Mouse (Mus musculus) liver, embryonic 12.5 days (tissue): ENCODE measurements at regions not wholly inside any gene's neighbourhood (a gene's known extent, or its start where the extent isn't known, plus 50 kb on each side); places are given as distances from the start of the nearest gene placed in this dataset.

Experiments used
- ATAC-seq: fragments of 200-750 bp; cut with Nextera tagmentation; 2 replicates; pipeline ENCODE4 v1.8.0; 2017; ENCODE audit warnings: moderate number of reproducible peaks, mild to moderate bottlenecking, moderate library complexity
- H3K27ac ChIP-seq: fragments of 300-500 bp; sonication (generic); 2 replicates; pipeline ENCODE4 v1.5.1; 2016; ENCODE audit warnings: mild to moderate bottlenecking
- H3K27me3 ChIP-seq: fragments of 300-500 bp; sonication (generic); replicated peaks from 2 replicates; pipeline ENCODE4 v1.6.1; 2016; ENCODE audit warnings: mild to moderate bottlenecking, moderate library complexity
- H3K36me3 ChIP-seq: fragments of 300-500 bp; sonication (generic); 2 replicates; pipeline ENCODE4 v1.6.1; 2016; ENCODE audit warnings: mild to moderate bottlenecking, moderate library complexity
- H3K4me1 ChIP-seq: fragments of 300-500 bp; sonication (generic); 2 replicates; pipeline ENCODE4 v1.6.1; 2016
- H3K4me2 ChIP-seq: fragments of 300-500 bp; sonication (generic); 2 replicates; pipeline ENCODE4 v1.6.1; 2016; ENCODE audit warnings: mild to moderate bottlenecking, moderate library complexity
- H3K4me3 ChIP-seq: fragments of 300-500 bp; sonication (generic); 2 replicates; pipeline ENCODE4 v1.5.1; 2016; ENCODE audit warnings: mild to moderate bottlenecking, moderate library complexity
- H3K9ac ChIP-seq: fragments of 300-500 bp; sonication (generic); 2 replicates; pipeline ENCODE4 v1.6.1; 2016; ENCODE audit warnings: mild to moderate bottlenecking, moderate library complexity
- H3K9me3 ChIP-seq: fragments of 300-500 bp; sonication (generic); replicated peaks from 2 replicates; pipeline ENCODE4 v1.6.1; 2016; ENCODE audit warnings: mild to moderate bottlenecking, moderate library complexity
- WGBS: fragments of 180-500 bp; shearing (Covaris S2); methylation state at CpG from one replicate; pipeline ENCODE4 v1.1.7; 2016; ENCODE audit not compliant: insufficient replicate concordance; 5-methylcytosine and 5-hydroxymethylcytosine counted together

- 81% methylated on average over 4 of the region's 4 CpGs for WGBS
- Histone ChIP-seq H3K4me1 (peaks cover 6% of the 10 kb centered on the region; the same call in 1 of the 2 replicates), H3K4me3 (no peak overlapping the region), H3K9me3 (no peaks in the 10 kb centered on the region), H3K4me2 (no peak overlapping the region), H3K9ac (no peak overlapping the region), H3K27me3 (no peaks in the 10 kb centered on the region), H3K27ac (no peak overlapping the region), H3K36me3 (no peaks in the 10 kb centered on the region)
- no peak for ATAC-seq
Observed at GRCm38 (mm10) chr15:5513146-5513545, 269.2 kb upstream of the Ptger4 start.

- Histone ChIP-seq H3K27ac (no peak overlapping the region), H3K9me3 (no peaks in the 10 kb centered on the region), H3K27me3 (no peaks in the 10 kb centered on the region), H3K4me2 (no peak overlapping the region), H3K9ac (no peak overlapping the region), H3K4me3 (no peak overlapping the region), H3K36me3 (no peaks in the 10 kb centered on the region), H3K4me1 (peaks cover 6% of the 10 kb centered on the region; the same call in 1 of the 2 replicates)
- ATAC-seq: no peak
- 24% methylated on average over 4 of the region's 4 CpGs for WGBS
Observed at GRCm38 (mm10) chr15:5514217-5514616, 270.2 kb upstream of the Ptger4 start.

GRCm38 (mm10) chr15:5517244-5517966 is 273.4 kb upstream of the Ptger4 start:
- H3K9me3 ChIP-seq: no peaks in the 10 kb centered on the region
- H3K27me3 ChIP-seq: no peaks in the 10 kb centered on the region
- no peak overlapping the region for H3K9ac ChIP-seq
- H3K4me2 ChIP-seq: no peak overlapping the region
- no peak overlapping the region for H3K4me3 ChIP-seq
- 29% methylated on average over 10 of the region's 10 CpGs for WGBS
- H3K27ac ChIP-seq: peak overlapping the region; percentile 30; the same call in 1 of the 2 replicates
- H3K36me3 ChIP-seq: no peaks in the 10 kb centered on the region
- peaks cover 6% of the 10 kb centered on the region; the same call in 1 of the 2 replicates for H3K4me1 ChIP-seq
- ATAC-seq: no peak

GRCm38 (mm10) chr15:5519552-5519951 is 275.6 kb upstream of the Ptger4 start:
- 80% methylated on average over 2 of the region's 2 CpGs for WGBS
- Histone ChIP-seq H3K4me3 (no peak overlapping the region), H3K9me3 (no peaks in the 10 kb centered on the region), H3K4me2 (no peak overlapping the region), H3K9ac (no peak overlapping the region), H3K4me1 (no peaks in the 10 kb centered on the region; the same call in 1 of the 2 replicates), H3K27me3 (no peaks in the 10 kb centered on the region), H3K27ac (no peak overlapping the region), H3K36me3 (no peaks in the 10 kb centered on the region)
- no peak for ATAC-seq

GRCm38 (mm10) chr15:5519997-5520396 is 276.0 kb upstream of the Ptger4 start:
- Histone ChIP-seq H3K4me2 (no peak overlapping the region), H3K9me3 (no peaks in the 10 kb centered on the region), H3K4me3 (no peak overlapping the region), H3K27ac (no peak overlapping the region), H3K4me1 (no peaks in the 10 kb centered on the region; the same call in 1 of the 2 replicates), H3K27me3 (no peaks in the 10 kb centered on the region), H3K36me3 (no peaks in the 10 kb centered on the region), H3K9ac (no peak overlapping the region)
- ATAC-seq: no peak
- 40% methylated on average over 1 of the region's 1 CpGs for WGBS

GRCm38 (mm10) chr15:5528619-5529018 is 284.6 kb upstream of the Ptger4 start:
- H3K27me3 ChIP-seq: no peaks in the 10 kb centered on the region
- H3K27ac ChIP-seq: no peak overlapping the region
- no peaks in the 10 kb centered on the region for H3K4me1 ChIP-seq
- H3K36me3 ChIP-seq: no peaks in the 10 kb centered on the region
- H3K9ac ChIP-seq: no peak overlapping the region
- no peak overlapping the region for H3K4me3 ChIP-seq
- no peak overlapping the region for H3K4me2 ChIP-seq
- H3K9me3 ChIP-seq: no peaks in the 10 kb centered on the region
- no peak for ATAC-seq
- 75% methylated on average over 6 of the region's 6 CpGs for WGBS

GRCm38 (mm10) chr15:5533656-5534055 is 289.7 kb upstream of the Ptger4 start:
- H3K4me1 ChIP-seq: no peaks in the 10 kb centered on the region
- no peak for ATAC-seq

GRCm38 (mm10) chr15:5537432-5537831 is 293.4 kb upstream of the Ptger4 start:
- Histone ChIP-seq H3K4me1 (no peaks in the 10 kb centered on the region), H3K4me2 (no peak overlapping the region), H3K27ac (no peak overlapping the region), H3K9ac (no peak overlapping the region), H3K27me3 (no peaks in the 10 kb centered on the region), H3K36me3 (no peaks in the 10 kb centered on the region), H3K4me3 (no peak overlapping the region), H3K9me3 (no peaks in the 10 kb centered on the region)
- no peak for ATAC-seq
- WGBS: 54% methylated on average over 2 of the region's 2 CpGs

More at GRCm38 (mm10) chr15:5533656-5534055, 289.7 kb upstream of the Ptger4 start:
- H3K4me3 ChIP-seq: no peak overlapping the region
- H3K27me3 ChIP-seq: no peaks in the 10 kb centered on the region
- no peak overlapping the region for H3K4me2 ChIP-seq
- H3K36me3 ChIP-seq: no peaks in the 10 kb centered on the region
- H3K9me3 ChIP-seq: no peaks in the 10 kb centered on the region
- H3K9ac ChIP-seq: no peak overlapping the region
- H3K27ac ChIP-seq: no peak overlapping the region

- ATAC-seq: no peak
- no peak overlapping the region for H3K27ac ChIP-seq
- no peaks in the 10 kb centered on the region for H3K27me3 ChIP-seq
- no peak overlapping the region for H3K4me2 ChIP-seq
- no peaks in the 10 kb centered on the region for H3K36me3 ChIP-seq
- no peaks in the 10 kb centered on the region for H3K9me3 ChIP-seq
- H3K9ac ChIP-seq: no peak overlapping the region
- no peaks in the 10 kb centered on the region for H3K4me1 ChIP-seq
- WGBS: 44% methylated on average over 4 of the region's 4 CpGs
- H3K4me3 ChIP-seq: no peak overlapping the region
Observed at GRCm38 (mm10) chr15:5539301-5539928, 295.4 kb upstream of the Ptger4 start.

- Histone ChIP-seq H3K4me2 (no peak overlapping the region), H3K4me3 (no peak overlapping the region), H3K36me3 (no peaks in the 10 kb centered on the region), H3K4me1 (no peaks in the 10 kb centered on the region), H3K27me3 (no peaks in the 10 kb centered on the region), H3K9ac (no peak overlapping the region), H3K9me3 (no peaks in the 10 kb centered on the region), H3K27ac (no peak overlapping the region)
- ATAC-seq: no peak
- 39% methylated on average over 4 of the region's 4 CpGs for WGBS
Observed at GRCm38 (mm10) chr15:5554526-5554925, 310.5 kb upstream of the Ptger4 start.

- Histone ChIP-seq H3K4me3 (no peak overlapping the region), H3K9me3 (no peaks in the 10 kb centered on the region), H3K27ac (no peak overlapping the region), H3K27me3 (no peaks in the 10 kb centered on the region), H3K36me3 (no peaks in the 10 kb centered on the region), H3K4me2 (no peak overlapping the region), H3K9ac (no peak overlapping the region), H3K4me1 (no peaks in the 10 kb centered on the region)
- 62% methylated on average over 4 of the region's 4 CpGs for WGBS
- no peak for ATAC-seq
Observed at GRCm38 (mm10) chr15:5554926-5555325, 310.9 kb upstream of the Ptger4 start.

- 69% methylated on average over 7 of the region's 7 CpGs for WGBS
- H3K27ac ChIP-seq: no peak overlapping the region
- H3K4me2 ChIP-seq: no peak overlapping the region
- H3K9me3 ChIP-seq: no peaks in the 10 kb centered on the region
- H3K4me1 ChIP-seq: no peaks in the 10 kb centered on the region
- no peak overlapping the region for H3K9ac ChIP-seq
- H3K36me3 ChIP-seq: no peaks in the 10 kb centered on the region
- no peak overlapping the region for H3K4me3 ChIP-seq
- H3K27me3 ChIP-seq: no peaks in the 10 kb centered on the region
- ATAC-seq: no peak
Observed at GRCm38 (mm10) chr15:5555381-5556066, 311.5 kb upstream of the Ptger4 start.
